Mouse (Mus musculus) forebrain, embryonic 10.5 days (tissue): ENCODE measurements around the gene Tbk1. TPM values are rescaled to one million over a fixed set of nuclear protein-coding genes. Genes with fewer than 3 reads are reported as not detected.
A peak's percentile ranks its signal among the peaks of the same experiment; 100 is the strongest.

Source experiments
- DNase-seq: peaks from one replicate; pipeline ENCODE4 v3.0.0-alpha.2; 2017; ENCODE audit warnings: low spot score; ENCODE audit errors: extremely low spot score
- H3K27ac ChIP-seq: fragments of 300-500 bp; sonication (generic); 2 replicates; pipeline ENCODE4 v1.5.1; 2016; ENCODE audit warnings: mild to moderate bottlenecking
- H3K27me3 ChIP-seq: fragments of 300-500 bp; sonication (generic); 2 replicates; pipeline ENCODE4 v1.6.1; 2016; ENCODE audit warnings: mild to moderate bottlenecking; ENCODE audit not compliant: poor library complexity, severe bottlenecking
- H3K36me3 ChIP-seq: fragments of 300-500 bp; sonication (generic); replicated peaks from 2 replicates; pipeline ENCODE4 v1.6.1; 2016; ENCODE audit warnings: mild to moderate bottlenecking, moderate library complexity
- H3K4me1 ChIP-seq: fragments of 300-500 bp; sonication (generic); 2 replicates; pipeline ENCODE4 v1.6.1; 2016
- H3K4me3 ChIP-seq: fragments of 300-500 bp; sonication (generic); 2 replicates; pipeline ENCODE4 v1.5.1; 2016; ENCODE audit warnings: mild to moderate bottlenecking, moderate library complexity
- H3K9me3 ChIP-seq: fragments of 300-500 bp; sonication (generic); 2 replicates; pipeline ENCODE4 v1.6.1; 2016; ENCODE audit warnings: mild to moderate bottlenecking, moderate library complexity
- WGBS: fragments of 180-500 bp; shearing (Covaris S2); methylation state at CpG from one replicate; pipeline ENCODE4 v1.1.7; 2016; 5-methylcytosine and 5-hydroxymethylcytosine counted together
- polyA plus RNA-seq: library from polyadenylated mRNA; unstranded; fragments of >200 nt; fragmentation: Nextera tagmentation; extraction: Ambion mirVana; gene quantifications from 2 replicates; pipeline ENCODE4 v1.2.1, GENCODE M21; 2016

Tbk1 gene
- polyA plus RNA-seq, 1 experiment from 2014 or later, result 30.1 TPM

- peaks cover 20% of the 10 kb centered on the region for H3K4me1 ChIP-seq
- no peak for DNase-seq
- peaks cover 3% of the 10 kb centered on the region; the same call in 1 of the 2 replicates for H3K27me3 ChIP-seq
- H3K4me3 ChIP-seq, result no peak overlapping the region
- 90% methylated on average over 1 of the region's 1 CpGs for WGBS
- H3K9me3 ChIP-seq, result no peaks in the 10 kb centered on the region
- no peaks in the 10 kb centered on the region for H3K36me3 ChIP-seq
- H3K27ac ChIP-seq, result no peak overlapping the region
These were observed 57.3 kb downstream of the Tbk1 start for GRCm38 (mm10) chr10:121529261-121529660.

DNA sequence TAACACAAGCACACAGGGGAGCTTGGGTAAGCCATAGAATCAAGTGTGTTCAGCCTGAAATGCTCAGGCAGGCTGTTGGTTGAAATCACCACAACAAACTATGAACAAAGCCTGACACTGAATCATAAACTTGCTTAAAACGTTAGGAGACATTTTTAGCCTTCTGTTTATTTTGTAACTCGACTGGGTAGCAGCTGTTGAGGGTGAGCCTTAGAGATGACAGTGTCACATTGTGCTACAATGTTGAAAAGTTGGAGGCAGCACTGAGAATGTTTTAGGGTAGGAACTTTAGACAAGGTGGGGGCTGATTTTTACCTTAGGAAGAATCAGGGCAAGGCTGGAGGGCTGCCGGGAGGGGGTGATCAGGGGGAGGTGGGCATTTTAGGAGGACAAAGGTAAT is 58.1 kb downstream of the Tbk1 start:
- DNase-seq, result no peak
- Histone ChIP-seq H3K27ac (no peak overlapping the region), H3K9me3 (no peaks in the 10 kb centered on the region), H3K4me3 (no peak overlapping the region), H3K36me3 (no peaks in the 10 kb centered on the region), H3K27me3 (peaks cover 3% of the 10 kb centered on the region; the same call in 1 of the 2 replicates), H3K4me1 (peaks cover 19% of the 10 kb centered on the region)
- 89% methylated on average over 3 of the region's 3 CpGs for WGBS

- H3K27ac ChIP-seq, result no peak overlapping the region
- H3K4me1 ChIP-seq, result peaks cover 6% of the 10 kb centered on the region; the same call in 1 of the 2 replicates
- no peak overlapping the region for H3K4me3 ChIP-seq
- H3K27me3 ChIP-seq, result peaks cover 1% of the 10 kb centered on the region; the same call in 1 of the 2 replicates
- no peaks in the 10 kb centered on the region for H3K36me3 ChIP-seq
- DNase-seq, result no peak
- 88% methylated on average over 6 of the region's 6 CpGs for WGBS
- no peaks in the 10 kb centered on the region for H3K9me3 ChIP-seq
These were observed 59.5 kb downstream of the Tbk1 start for GRCm38 (mm10) chr10:121527114-121527513.

- H3K4me3 ChIP-seq, result no peak overlapping the region
- 42% methylated on average over 12 of the region's 12 CpGs for WGBS
- no peaks in the 10 kb centered on the region for H3K36me3 ChIP-seq
- H3K27ac ChIP-seq, result 0 out of 2 replicates have a peak overlapping the region, but pooled peaks have one; percentile 5
- no peaks in the 10 kb centered on the region for H3K9me3 ChIP-seq
- no peaks in the 10 kb centered on the region for H3K27me3 ChIP-seq
- H3K4me1 ChIP-seq, result peaks cover 15% of the 10 kb centered on the region
- DNase-seq, result no peak
These were observed 65.5 kb downstream of the Tbk1 start for GRCm38 (mm10) chr10:121520923-121521585.

DNA sequence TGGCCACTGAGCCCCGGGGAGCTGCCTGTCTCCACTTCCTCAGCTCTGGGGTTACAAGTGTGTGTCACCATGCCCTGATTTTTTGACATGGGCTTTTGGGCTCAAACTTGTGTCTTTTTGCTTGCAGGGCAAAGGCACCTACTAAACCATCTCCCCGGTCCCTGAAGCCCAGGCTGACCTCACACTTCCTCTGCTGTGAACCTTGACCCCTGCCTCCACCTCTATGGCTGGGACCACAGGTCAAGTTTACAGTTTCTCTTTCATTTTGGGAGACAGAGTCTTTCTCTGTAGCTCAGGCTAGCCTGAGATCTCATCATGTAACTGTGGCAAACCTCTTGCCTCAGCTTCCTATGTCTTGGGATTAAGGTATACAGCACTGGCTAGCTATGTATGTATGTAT is 66.9 kb downstream of the Tbk1 start:
- DNase-seq, result no peak
- H3K27ac ChIP-seq, result no peak overlapping the region
- H3K36me3 ChIP-seq, result no peaks in the 10 kb centered on the region
- WGBS, result 62% methylated on average over 2 of the region's 2 CpGs
- H3K4me1 ChIP-seq, result peaks cover 20% of the 10 kb centered on the region
- H3K27me3 ChIP-seq, result no peaks in the 10 kb centered on the region
- no peaks in the 10 kb centered on the region for H3K9me3 ChIP-seq
- H3K4me3 ChIP-seq, result no peak overlapping the region

- Histone ChIP-seq H3K9me3 (no peaks in the 10 kb centered on the region), H3K36me3 (no peaks in the 10 kb centered on the region), H3K27ac (peak overlapping the region; percentile 46; the same call in 1 of the 2 replicates), H3K4me1 (peaks cover 13% of the 10 kb centered on the region), H3K27me3 (no peaks in the 10 kb centered on the region), H3K4me3 (no peak overlapping the region)
- 31% methylated on average over 18 of the region's 18 CpGs for WGBS
- peak; percentile 85 for DNase-seq
These were observed 70.5 kb downstream of the Tbk1 start for GRCm38 (mm10) chr10:121516008-121516600.

- Histone ChIP-seq H3K4me1 (peaks cover 47% of the 10 kb centered on the region), H3K9me3 (no peaks in the 10 kb centered on the region), H3K36me3 (no peaks in the 10 kb centered on the region), H3K27me3 (no peaks in the 10 kb centered on the region), H3K27ac (peak overlapping the region; percentile 13), H3K4me3 (peak overlapping the region; percentile 4)
- WGBS, result 34% methylated on average over 24 of the region's 24 CpGs
- peak; percentile 56 for DNase-seq
These were observed 76.6 kb downstream of the Tbk1 start for GRCm38 (mm10) chr10:121509751-121510643.

- DNase-seq, result no peak
- Histone ChIP-seq H3K27me3 (no peaks in the 10 kb centered on the region), H3K36me3 (no peaks in the 10 kb centered on the region), H3K4me3 (no peak overlapping the region), H3K27ac (0 out of 2 replicates have a peak overlapping the region, but pooled peaks have one; percentile 26), H3K4me1 (peaks cover 52% of the 10 kb centered on the region), H3K9me3 (no peaks in the 10 kb centered on the region)
- WGBS, result 89% methylated on average over 16 of the region's 16 CpGs
These were observed 78.6 kb downstream of the Tbk1 start for GRCm38 (mm10) chr10:121507755-121508544.

DNA sequence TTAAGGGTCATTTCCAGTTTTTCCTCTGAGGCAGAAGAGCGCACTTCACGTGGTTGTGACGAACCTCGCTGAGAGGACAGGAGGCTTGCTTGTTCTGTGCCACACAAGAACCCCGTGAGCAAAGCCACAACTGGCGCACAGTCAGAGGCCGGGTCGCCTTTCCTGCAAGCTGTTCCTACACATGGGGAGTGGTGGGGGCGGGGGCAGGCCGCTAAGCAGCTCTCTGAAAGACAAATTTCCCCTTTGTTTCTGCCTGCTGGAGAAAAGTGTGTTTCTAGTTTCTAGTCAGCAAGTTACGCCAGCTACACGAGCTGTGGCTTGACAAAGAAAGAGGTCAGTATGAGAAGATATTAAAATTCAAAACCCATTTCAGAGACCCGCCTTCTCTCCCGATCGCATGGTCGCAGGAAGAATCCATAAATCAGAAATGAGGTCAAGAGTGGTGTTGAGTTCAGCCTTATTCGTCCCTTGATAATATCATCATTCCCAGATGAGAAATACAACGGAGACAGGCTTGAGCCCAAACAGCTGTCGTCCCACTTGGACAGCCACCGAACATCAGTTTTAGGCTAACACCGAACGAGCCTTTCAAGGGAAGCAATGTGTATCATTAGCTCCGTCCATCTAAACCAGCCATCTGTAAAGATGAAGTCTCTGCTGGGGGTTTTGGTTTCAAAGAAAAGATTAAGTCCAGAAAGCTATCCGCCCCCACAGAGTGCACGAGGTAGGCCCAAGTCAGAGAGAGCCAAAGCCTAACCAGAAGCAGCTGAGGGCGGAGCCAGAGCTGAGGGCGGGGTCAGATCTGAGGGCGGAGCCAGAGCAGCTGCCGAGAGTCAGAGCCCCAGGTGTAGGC is 79.6 kb downstream of the Tbk1 start:
- peak overlapping the region; percentile 78 for H3K27ac ChIP-seq
- no peak overlapping the region for H3K4me3 ChIP-seq
- no peaks in the 10 kb centered on the region for H3K9me3 ChIP-seq
- no peaks in the 10 kb centered on the region for H3K36me3 ChIP-seq
- H3K4me1 ChIP-seq, result peaks cover 52% of the 10 kb centered on the region
- peak; percentile 42 for DNase-seq
- H3K27me3 ChIP-seq, result no peaks in the 10 kb centered on the region
- 55% methylated on average over 29 of the region's 29 CpGs for WGBS

DNA sequence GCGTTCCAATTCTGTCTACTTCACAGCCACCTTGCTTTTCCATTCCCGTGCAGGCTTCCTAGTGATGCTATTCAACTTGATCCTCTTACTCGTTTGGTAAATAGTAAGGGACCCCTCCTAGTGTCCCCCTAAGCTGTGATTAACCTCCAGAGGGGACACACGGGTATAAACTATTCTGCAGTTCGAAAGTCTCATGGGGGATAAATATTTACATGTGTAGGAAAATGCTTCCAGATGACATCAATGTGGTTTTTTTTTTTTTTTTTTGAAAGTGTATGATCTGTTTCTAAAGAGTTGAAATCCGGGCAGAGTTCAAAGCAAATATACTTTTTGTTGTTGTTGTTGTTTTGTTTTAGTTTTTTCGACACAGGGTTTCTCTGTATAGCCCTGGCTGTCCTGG is 80.7 kb downstream of the Tbk1 start:
- DNase-seq, result no peak
- peak overlapping the region; percentile 45 for H3K4me3 ChIP-seq
- 66% methylated on average over 7 of the region's 7 CpGs for WGBS
- no peaks in the 10 kb centered on the region for H3K27me3 ChIP-seq
- no peaks in the 10 kb centered on the region for H3K9me3 ChIP-seq
- peaks cover 57% of the 10 kb centered on the region for H3K4me1 ChIP-seq
- no peaks in the 10 kb centered on the region for H3K36me3 ChIP-seq
- H3K27ac ChIP-seq, result peak overlapping the region; percentile 83

- H3K4me1 ChIP-seq, result peaks cover 56% of the 10 kb centered on the region
- H3K27me3 ChIP-seq, result no peaks in the 10 kb centered on the region
- peak overlapping the region; percentile 45 for H3K4me3 ChIP-seq
- DNase-seq, result peak; percentile 71
- 37% methylated on average over 35 of the region's 35 CpGs for WGBS
- no peaks in the 10 kb centered on the region for H3K9me3 ChIP-seq
- H3K36me3 ChIP-seq, result no peaks in the 10 kb centered on the region
- H3K27ac ChIP-seq, result peak overlapping the region; percentile 83
These were observed 81.3 kb downstream of the Tbk1 start for GRCm38 (mm10) chr10:121504973-121505911.
